Mouse (Mus musculus): Measurements from ENCODE around the gene Yap1. TPM values are rescaled to one million over a fixed set of nuclear protein-coding genes. Genes with fewer than 3 reads are reported as not detected.

Yap1 gene
- total RNA-seq, 2 experiments from 2014 or later = 15.7 to 17.3 TPM

Other genes starting within 250 kb of the Yap1 start
- 1 to 10 TPM; 9.0 to 10.0 TPM for gene Tmem123, start 240.6 kb downstream of the Yap1 start, total RNA-seq (2021)
- gene Birc2, start 167.5 kb downstream of the Yap1 start, total RNA-seq (2021) = 10 to 100 TPM; 31.1 to 34.3 TPM
- 1 to 10 TPM in 1 of 2 experiments, under 1 TPM in 1; 0.93 to 5.5 TPM for gene Birc3, start 131.4 kb downstream of the Yap1 start, total RNA-seq (2021)
- 1 to 10 TPM; 6.8 to 7.4 TPM for gene Cfap300, start 38.2 kb upstream of the Yap1 start, total RNA-seq (2021)
- gene Cep126, start 129.7 kb upstream of the Yap1 start, total RNA-seq (2021) = 10 to 100 TPM; 14.7 to 15.8 TPM

Data from left cerebral cortex, postnatal 14 days (tissue).